8 mouse cellular contexts compared by ENCODE assay signal in the genomic region with DNA sequence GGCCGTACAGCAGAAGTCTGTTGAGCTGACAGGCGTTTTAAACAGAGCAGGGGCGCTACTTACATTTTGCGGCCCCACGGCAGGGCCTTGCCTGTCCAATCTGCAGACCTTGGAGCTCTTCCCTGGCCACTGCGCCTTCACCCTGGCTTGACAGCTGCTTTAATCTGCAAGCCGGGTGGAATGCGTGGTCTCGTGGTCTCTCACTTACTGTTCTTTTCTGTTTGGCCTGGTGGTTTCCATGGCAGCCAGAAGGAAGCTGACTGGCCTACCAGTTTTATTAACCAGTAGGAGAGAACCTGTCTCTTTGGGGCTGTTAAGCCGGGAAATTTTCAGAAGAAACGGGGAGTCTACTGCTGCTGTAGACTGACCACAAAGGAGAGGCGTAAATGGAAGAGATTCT. TPM values are rescaled to one million over a fixed set of nuclear protein-coding genes. Genes with fewer than 3 reads are reported as not detected.
DNase-seq lines count a peak whose midpoint lies in the region; ATAC-seq lines count a peak whose summit lies in the region.

No protein-coding gene starts in this region.

- H3K4me1 ChIP-seq in forebrain, embryonic 10.5 days, result peaks cover 18% of the 10 kb centered on the region
- H3K4me1 ChIP-seq in forebrain, embryonic 13.5 days, result peaks cover 5% of the 10 kb centered on the region
- peaks cover 10% of the 10 kb centered on the region for H3K4me1 ChIP-seq in limb, embryonic 13.5 days
- no peaks in the 10 kb centered on the region; the same call in 1 of the 2 replicates for H3K4me1 ChIP-seq in stomach, embryonic 16.5 days (ENCODE audit: control insufficient read depth, insufficient read depth, low read length)

- no peak overlapping the region for H3K4me3 ChIP-seq in forebrain, embryonic 10.5 days
- H3K4me3 ChIP-seq in forebrain, embryonic 13.5 days, result no peak overlapping the region
- H3K4me3 ChIP-seq in limb, embryonic 13.5 days, result no peak overlapping the region
- no peak overlapping the region for H3K4me3 ChIP-seq in stomach, embryonic 16.5 days (replicated peaks; ENCODE audit: low read length)

- H3K36me3 ChIP-seq in forebrain, embryonic 10.5 days (replicated peaks), result no peaks in the 10 kb centered on the region
- no peaks in the 10 kb centered on the region for H3K36me3 ChIP-seq in forebrain, embryonic 13.5 days (ENCODE audit: poor library complexity, severe bottlenecking)
- H3K36me3 ChIP-seq in limb, embryonic 13.5 days, result no peaks in the 10 kb centered on the region
- no peaks in the 10 kb centered on the region for H3K36me3 ChIP-seq in stomach, embryonic 16.5 days (ENCODE audit: control insufficient read depth, insufficient read depth, low read length)

- no peaks in the 10 kb centered on the region for H3K9me3 ChIP-seq in forebrain, embryonic 10.5 days
- no peaks in the 10 kb centered on the region for H3K9me3 ChIP-seq in forebrain, embryonic 13.5 days (replicated peaks)
- no peaks in the 10 kb centered on the region for H3K9me3 ChIP-seq in limb, embryonic 13.5 days
- H3K9me3 ChIP-seq in stomach, embryonic 16.5 days (replicated peaks; ENCODE audit: control insufficient read depth, low read length), result no peaks in the 10 kb centered on the region

- DNase-seq in forebrain, embryonic 10.5 days (ENCODE audit: extremely low spot score, low spot score), result peak; percentile 48
- DNase-seq in lung, postnatal 10 days, result peak; percentile 68
- no peak for DNase-seq in lung, postnatal 14 days
- no peak for DNase-seq in yolk sac, embryonic 10.5 days (ENCODE audit: low spot score)

- 53% methylated on average over 12 of the region's 12 CpGs for WGBS in forebrain, embryonic 10.5 days
- 26% methylated on average over 12 of the region's 12 CpGs for WGBS in forebrain, embryonic 13.5 days
- WGBS in limb, embryonic 13.5 days, result 32% methylated on average over 12 of the region's 12 CpGs
- WGBS in stomach, embryonic 16.5 days, result 27% methylated on average over 12 of the region's 12 CpGs

- no peak for ATAC-seq in forebrain, embryonic 13.5 days
- ATAC-seq in limb, embryonic 13.5 days (ENCODE audit: low FRiP score, low read depth), result peak; percentile 26; the same call in 1 of the 2 replicates
- ATAC-seq in stomach, embryonic 16.5 days (ENCODE audit: insufficient read depth, low FRiP score), result peak; percentile 55; the same call in 1 of the 2 replicates
- no peak for ATAC-seq in megakaryocyte-erythroid progenitor cell, adult 5-6 weeks (replicated peaks; ENCODE audit: low FRiP score, low TSS enrichment, poor library complexity, severe bottlenecking)

- H3K9ac ChIP-seq in forebrain, embryonic 13.5 days, result no peak overlapping the region
- H3K9ac ChIP-seq in limb, embryonic 13.5 days, result no peak overlapping the region
- H3K9ac ChIP-seq in stomach, embryonic 16.5 days (ENCODE audit: low read length), result no peak overlapping the region

- no peak overlapping the region for H3K4me2 ChIP-seq in forebrain, embryonic 13.5 days
- peak overlapping the region; percentile 35 for H3K4me2 ChIP-seq in limb, embryonic 13.5 days (replicated peaks)
- no peak overlapping the region for H3K4me2 ChIP-seq in stomach, embryonic 16.5 days (ENCODE audit: low read depth, low read length)

- no peak overlapping the region for H3K27ac ChIP-seq in forebrain, embryonic 10.5 days
- H3K27ac ChIP-seq in forebrain, embryonic 13.5 days, result no peak overlapping the region
- H3K27ac ChIP-seq in limb, embryonic 13.5 days, result no peak overlapping the region
- no peak overlapping the region for H3K27ac ChIP-seq in stomach, embryonic 16.5 days (ENCODE audit: low read length)

- peaks cover 32% of the 10 kb centered on the region for H3K27me3 ChIP-seq in forebrain, embryonic 10.5 days (ENCODE audit: poor library complexity, severe bottlenecking)
- H3K27me3 ChIP-seq in forebrain, embryonic 13.5 days, result peaks cover 7% of the 10 kb centered on the region; the same call in 1 of the 2 replicates
- H3K27me3 ChIP-seq in limb, embryonic 13.5 days, result peaks cover 21% of the 10 kb centered on the region; the same call in 1 of the 2 replicates
- H3K27me3 ChIP-seq in stomach, embryonic 16.5 days (ENCODE audit: control insufficient read depth, insufficient read depth, low read length), result no peaks in the 10 kb centered on the region

RNA-seq across cellular contexts. Expression of a gene that starts 24.6 kb away (rescaled TPM):
- 67.0 and 70.8 TPM in 2 replicates for polyA plus RNA-seq in forebrain, embryonic 10.5 days (2016; fragmentation: Nextera tagmentation; extraction: Ambion mirVana)
- polyA plus RNA-seq in forebrain, embryonic 13.5 days (2015; fragmentation: Nextera tagmentation; extraction: Ambion mirVana), result 75.8 and 77.1 TPM in 2 replicates
- polyA plus RNA-seq in limb, embryonic 13.5 days (2015; fragmentation: Nextera tagmentation; extraction: Ambion mirVana), result 72.3 and 73.1 TPM in 2 replicates
- 43.3 and 46.5 TPM in 2 replicates for polyA plus RNA-seq in stomach, embryonic 16.5 days (2015; fragmentation: Nextera tagmentation; extraction: Ambion mirVana)
- 103 and 125 TPM in 2 replicates for total RNA-seq in megakaryocyte-erythroid progenitor cell, adult 5-6 weeks (2014; fragmentation: Nextera tagmentation)
- 85.8 and 94.4 TPM in 2 replicates for total RNA-seq in megakaryocyte-erythroid progenitor cell, adult 5-6 weeks (2017)

RNA-seq across cellular contexts. Expression of a gene that starts 26.0 kb away (rescaled TPM):
- polyA plus RNA-seq in forebrain, embryonic 10.5 days (2016; fragmentation: Nextera tagmentation; extraction: Ambion mirVana), result 0.10 and 0.12 TPM in 2 replicates
- polyA plus RNA-seq in forebrain, embryonic 13.5 days (2015; fragmentation: Nextera tagmentation; extraction: Ambion mirVana), result 0.68 and 0.93 TPM in 2 replicates
- 0.11 and 0.55 TPM in 2 replicates for polyA plus RNA-seq in limb, embryonic 13.5 days (2015; fragmentation: Nextera tagmentation; extraction: Ambion mirVana)
- 0.13 and 0.27 TPM in 2 replicates for polyA plus RNA-seq in stomach, embryonic 16.5 days (2015; fragmentation: Nextera tagmentation; extraction: Ambion mirVana)
- total RNA-seq in megakaryocyte-erythroid progenitor cell, adult 5-6 weeks (2014; fragmentation: Nextera tagmentation), result not detected in 2 replicates
- not detected in 2 replicates for total RNA-seq in megakaryocyte-erythroid progenitor cell, adult 5-6 weeks (2017)

RNA-seq across cellular contexts. Expression of a gene that starts 57.9 kb away (rescaled TPM):
- polyA plus RNA-seq in forebrain, embryonic 10.5 days (2016; fragmentation: Nextera tagmentation; extraction: Ambion mirVana), result 12.2 and 12.8 TPM in 2 replicates
- 22.7 and 27.8 TPM in 2 replicates for polyA plus RNA-seq in forebrain, embryonic 13.5 days (2015; fragmentation: Nextera tagmentation; extraction: Ambion mirVana)
- polyA plus RNA-seq in limb, embryonic 13.5 days (2015; fragmentation: Nextera tagmentation; extraction: Ambion mirVana), result 8.4 and 11.0 TPM in 2 replicates
- 9.7 and 14.6 TPM in 2 replicates for polyA plus RNA-seq in stomach, embryonic 16.5 days (2015; fragmentation: Nextera tagmentation; extraction: Ambion mirVana)
- total RNA-seq in megakaryocyte-erythroid progenitor cell, adult 5-6 weeks (2014; fragmentation: Nextera tagmentation), result 38.1 and 48.6 TPM in 2 replicates
- total RNA-seq in megakaryocyte-erythroid progenitor cell, adult 5-6 weeks (2017), result 25.4 and 28.7 TPM in 2 replicates

Comparison
In these comparisons a context has a peak if more than half of its experiments do, and no peak if none do; other contexts are left out.
1. DNase-seq: peak in forebrain, embryonic 10.5 days (single experiment) and lung, postnatal 10 days (single experiment); none in lung, postnatal 14 days (single experiment) and yolk sac, embryonic 10.5 days (single experiment).
2. ATAC-seq: peak in limb, embryonic 13.5 days (single experiment) and stomach, embryonic 16.5 days (single experiment); none in forebrain, embryonic 13.5 days (single experiment) and megakaryocyte-erythroid progenitor cell, adult 5-6 weeks (single experiment).